Mouse (Mus musculus): ENCODE measurements around the gene Trappc3. TPM values are rescaled to one million over a fixed set of nuclear protein-coding genes. Genes with fewer than 3 reads are reported as not detected.

Gene Trappc3
- polyA plus RNA-seq (2017; shearing (Covaris generic)): 107 TPM

GRCm38 (mm10) chr4:126262119-126262807, at the start of gene Trappc3:
Gene Trappc3 (plus strand): TSS chr4:126262325.

GRCm38 (mm10) chr4:126256131-126256791, 5.9 kb upstream of the Trappc3 start, which contains the start of gene Map7d1:
Gene Map7d1 (minus strand): TSS chr4:126256343.

GRCm38 (mm10) chr4:126286492-126286891, 24.4 kb downstream of the Trappc3 start, which contains the start of gene Col8a2:
Gene Col8a2 (plus strand): TSS chr4:126286793.

GRCm38 (mm10) chr4:126321111-126321853, 59.2 kb downstream of the Trappc3 start, which contains the start of gene Adprhl2:
Gene Adprhl2 (minus strand): TSS chr4:126321703.

GRCm38 (mm10) chr4:126325281-126325861, 63.2 kb downstream of the Trappc3 start, which contains the start of gene Tekt2:
Gene Tekt2 (minus strand): TSS chr4:126325688.

Other genes with a start within 250 kb of the Trappc3 start
- gene Csf3r, start 237.8 kb upstream of the Trappc3 start, polyA plus RNA-seq (2017; shearing (Covaris generic)): not detected
- gene Mrps15, start 215.4 kb upstream of the Trappc3 start, polyA plus RNA-seq (2017; shearing (Covaris generic)): 80.6 TPM
- 1.7 TPM for gene Oscp1, start 203.8 kb upstream of the Trappc3 start, polyA plus RNA-seq (2017; shearing (Covaris generic))
- 73.4 TPM for gene Lsm10, start 165.7 kb upstream of the Trappc3 start, polyA plus RNA-seq (2017; shearing (Covaris generic))
- gene Stk40, start 158.4 kb upstream of the Trappc3 start, polyA plus RNA-seq (2017; shearing (Covaris generic)): 16.0 TPM
- 40.0 TPM for gene Eva1b, start 114.6 kb upstream of the Trappc3 start, polyA plus RNA-seq (2017; shearing (Covaris generic))
- gene Sh3d21, start 98.8 kb upstream of the Trappc3 start, polyA plus RNA-seq (2017; shearing (Covaris generic)): 1.1 TPM
- 249 TPM for gene Thrap3, start 59.6 kb upstream of the Trappc3 start, polyA plus RNA-seq (2017; shearing (Covaris generic))
- 4.2 TPM for gene Map7d1, start 6.0 kb upstream of the Trappc3 start, polyA plus RNA-seq (2017; shearing (Covaris generic))
- not detected for gene Col8a2, start 24.5 kb downstream of the Trappc3 start, polyA plus RNA-seq (2017; shearing (Covaris generic))
- 22.4 TPM for gene Adprhl2, start 59.4 kb downstream of the Trappc3 start, polyA plus RNA-seq (2017; shearing (Covaris generic))
- 0.35 TPM for gene Tekt2, start 63.4 kb downstream of the Trappc3 start, polyA plus RNA-seq (2017; shearing (Covaris generic))
- 27.9 TPM for gene Ago3, start 167.2 kb downstream of the Trappc3 start, polyA plus RNA-seq (2017; shearing (Covaris generic))
- gene Ago1, start 206.3 kb downstream of the Trappc3 start, polyA plus RNA-seq (2017; shearing (Covaris generic)): 4.2 TPM